Mouse (Mus musculus): ENCODE measurements around the gene Sptbn4.

The Sptbn4 gene

GRCm38 (mm10) chr7:27433794-27434193, 13.7 kb downstream of the Sptbn4 start:
- no peak for DNase-seq (ENCODE audit: low read depth, low spot score)

DNA sequence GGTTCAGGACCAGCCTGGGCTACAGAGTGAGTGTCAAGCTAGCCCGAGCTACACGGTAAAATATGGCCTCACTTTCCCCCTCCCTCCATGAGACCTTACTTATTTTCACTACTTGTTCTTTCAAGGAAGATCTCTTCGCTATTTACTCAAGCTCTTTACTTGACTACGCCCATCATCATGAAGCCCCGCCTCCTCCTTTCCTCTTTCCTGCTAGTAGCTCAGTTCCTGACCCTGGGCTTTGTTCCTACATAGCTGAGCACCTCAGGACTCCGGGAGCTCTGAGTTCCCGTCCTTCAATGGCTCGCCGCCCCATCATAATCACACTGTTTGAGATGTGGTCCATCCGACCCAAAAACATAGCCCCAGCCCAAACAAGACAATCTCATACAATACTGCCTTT, 14.1 kb downstream of the Sptbn4 start:
- DNase-seq (ENCODE audit: low read depth, low spot score): no peak

- no peak for DNase-seq (ENCODE audit: low read depth, low spot score)
Measured at GRCm38 (mm10) chr7:27429135-27429534, 18.4 kb downstream of the Sptbn4 start.

DNA sequence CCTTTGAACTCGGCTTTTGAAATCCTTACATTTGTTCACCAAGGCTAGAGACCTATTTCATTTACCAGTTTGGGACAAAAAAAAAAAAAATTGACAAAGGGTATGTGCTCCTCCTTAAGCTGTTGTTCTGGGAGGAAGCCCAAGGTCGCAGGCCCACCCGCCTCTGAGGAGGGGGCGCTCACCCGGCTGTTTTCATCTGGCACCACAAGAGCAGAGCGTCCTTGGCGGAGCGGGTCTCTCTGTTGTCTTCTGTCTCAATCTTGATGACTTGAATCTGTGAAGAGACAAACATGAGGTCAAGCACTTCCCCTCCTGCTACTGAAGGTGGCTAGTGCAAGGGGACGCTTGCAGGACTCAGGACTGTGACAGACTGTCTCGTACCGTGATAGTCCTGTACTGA, 19.5 kb downstream of the Sptbn4 start:
- no peak for DNase-seq (ENCODE audit: low read depth, low spot score)

DNA sequence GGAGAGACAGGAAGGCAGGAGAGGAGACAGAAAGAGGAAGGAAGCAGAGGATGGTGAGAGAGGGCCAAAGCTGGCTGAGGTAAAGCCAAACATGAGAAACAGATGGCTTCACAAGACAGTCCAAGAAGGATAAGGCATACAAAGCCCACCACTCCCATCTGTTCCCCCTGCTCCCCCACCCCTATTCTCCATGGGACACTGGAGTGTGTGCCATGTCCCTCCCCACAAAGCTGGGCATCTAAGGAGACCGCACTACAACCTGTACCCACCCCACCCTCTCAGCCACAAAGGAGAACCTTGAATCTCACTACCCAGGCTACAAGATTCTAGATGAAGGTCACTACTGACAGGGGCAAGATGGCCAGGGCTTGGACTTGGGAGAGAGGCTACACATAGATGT, 20.1 kb downstream of the Sptbn4 start:
- DNase-seq (ENCODE audit: low read depth, low spot score): no peak

GRCm38 (mm10) chr7:27423556-27424326, 23.7 kb downstream of the Sptbn4 start:
- DNase-seq (ENCODE audit: low read depth, low spot score): no peak

DNA sequence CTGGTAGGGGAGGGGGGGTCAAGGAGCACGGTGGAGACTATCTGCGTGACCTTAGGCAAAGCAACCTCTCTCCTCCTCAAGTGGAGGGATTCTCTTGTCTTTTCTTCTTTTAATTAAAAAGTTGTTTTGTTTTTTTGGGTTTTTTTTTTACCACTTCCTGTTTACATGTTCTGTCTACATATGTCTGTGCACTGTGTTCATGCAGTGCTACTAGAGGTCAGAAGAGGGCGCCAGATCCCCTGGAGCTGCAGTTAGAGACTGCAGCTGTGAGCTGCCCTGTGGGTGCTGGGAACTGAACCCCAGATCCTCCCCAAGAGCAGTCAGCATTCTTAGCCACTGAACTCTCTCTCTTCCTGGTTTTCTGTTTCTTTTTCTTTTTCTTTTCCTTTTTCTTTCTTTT, 28.4 kb downstream of the Sptbn4 start:
- DNase-seq (ENCODE audit: low read depth, low spot score): no peak

GRCm38 (mm10) chr7:27417151-27417550, 30.3 kb downstream of the Sptbn4 start:
- DNase-seq (ENCODE audit: low read depth, low spot score): no peak

GRCm38 (mm10) chr7:27408379-27409176, 38.9 kb downstream of the Sptbn4 start:
- DNase-seq (ENCODE audit: low read depth, low spot score): peak; percentile 78

GRCm38 (mm10) chr7:27407816-27408215, 39.7 kb downstream of the Sptbn4 start:
- peak; percentile 51 for DNase-seq (ENCODE audit: low read depth, low spot score)

- no peak for DNase-seq (ENCODE audit: low read depth, low spot score)
Measured at GRCm38 (mm10) chr7:27406481-27406880, 41.0 kb downstream of the Sptbn4 start.

GRCm38 (mm10) chr7:27404203-27404942, 43.1 kb downstream of the Sptbn4 start:
- no peak for DNase-seq (ENCODE audit: low read depth, low spot score)

DNA sequence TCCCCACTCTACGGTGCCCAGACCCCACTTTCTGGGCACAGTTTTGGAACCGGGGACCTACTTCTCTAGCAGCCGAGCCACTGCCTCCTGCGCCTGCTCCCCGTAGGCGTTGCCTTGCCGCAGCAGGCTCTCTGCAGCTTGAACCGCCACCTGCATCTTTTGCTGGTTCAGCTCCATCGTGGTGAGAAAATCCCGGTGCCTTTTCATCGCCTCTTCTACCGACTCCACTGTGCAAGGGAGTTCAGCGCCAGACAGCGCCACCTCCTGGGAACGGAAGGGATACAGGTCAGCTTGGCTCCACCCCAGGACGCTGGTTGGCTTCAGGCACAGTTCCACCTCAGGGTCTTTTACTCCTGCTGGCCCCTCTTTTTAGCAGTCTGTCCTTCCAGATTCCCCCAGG, 44.8 kb downstream of the Sptbn4 start:
- DNase-seq (ENCODE audit: low read depth, low spot score): peak; percentile 72

DNA sequence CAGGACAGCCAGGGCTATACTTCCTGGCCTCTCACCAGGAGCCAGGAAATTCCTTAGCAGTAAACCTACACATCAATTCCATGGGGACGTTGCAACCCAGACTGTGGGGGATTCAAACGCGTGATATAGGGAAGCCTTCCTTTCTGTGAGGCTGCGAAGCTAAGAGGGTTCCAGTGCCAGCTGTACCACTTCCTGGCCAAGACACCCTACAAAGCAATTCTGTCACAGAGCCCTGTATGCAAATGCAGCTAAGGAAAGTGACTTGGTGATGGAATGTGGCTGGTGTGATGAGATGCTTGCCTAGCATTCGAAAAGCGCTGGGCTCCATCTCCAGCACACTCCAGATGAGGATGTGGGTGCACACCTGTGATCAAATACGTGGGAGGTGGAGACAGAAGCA, 46.9 kb downstream of the Sptbn4 start:
- DNase-seq (ENCODE audit: low read depth, low spot score): no peak

- DNase-seq (ENCODE audit: low read depth, low spot score): peak; percentile 71
Measured at GRCm38 (mm10) chr7:27397048-27397949, 50.2 kb downstream of the Sptbn4 start.

- DNase-seq (ENCODE audit: low read depth, low spot score): no peak
Measured at GRCm38 (mm10) chr7:27396184-27397047, 51.1 kb downstream of the Sptbn4 start.

DNA sequence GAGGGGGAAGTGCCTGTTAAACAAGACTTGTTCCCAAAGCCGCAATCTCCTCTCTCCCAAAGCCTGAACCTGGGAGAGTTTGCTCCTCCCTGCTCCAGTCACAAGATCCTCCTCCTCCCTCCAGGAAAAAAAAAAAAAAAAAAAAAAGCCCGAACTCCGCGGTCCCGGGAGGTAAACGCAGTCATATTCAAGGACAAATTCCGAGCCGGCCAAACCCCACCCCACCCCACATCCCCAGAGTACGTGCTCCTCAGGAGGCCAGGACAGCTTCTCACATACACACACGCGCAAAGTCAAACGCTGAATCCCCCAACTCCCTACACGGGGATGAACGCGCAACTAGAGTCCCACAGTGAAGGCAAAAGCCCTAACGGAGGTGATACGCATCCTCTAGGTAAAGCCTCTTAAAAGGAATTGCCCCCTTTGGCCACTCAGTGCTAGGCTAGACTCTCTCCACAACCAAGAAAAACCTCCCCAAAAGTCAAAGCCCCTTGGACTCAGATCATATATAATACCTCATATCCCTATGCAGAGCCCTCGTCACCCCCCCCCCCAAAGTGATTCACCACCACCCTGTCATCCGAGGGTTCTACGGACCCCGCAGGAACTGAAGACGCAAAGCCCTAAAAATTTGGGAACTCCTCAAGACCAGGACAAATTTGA, 51.8 kb downstream of the Sptbn4 start:
- no peak for DNase-seq (ENCODE audit: low read depth, low spot score)

DNA sequence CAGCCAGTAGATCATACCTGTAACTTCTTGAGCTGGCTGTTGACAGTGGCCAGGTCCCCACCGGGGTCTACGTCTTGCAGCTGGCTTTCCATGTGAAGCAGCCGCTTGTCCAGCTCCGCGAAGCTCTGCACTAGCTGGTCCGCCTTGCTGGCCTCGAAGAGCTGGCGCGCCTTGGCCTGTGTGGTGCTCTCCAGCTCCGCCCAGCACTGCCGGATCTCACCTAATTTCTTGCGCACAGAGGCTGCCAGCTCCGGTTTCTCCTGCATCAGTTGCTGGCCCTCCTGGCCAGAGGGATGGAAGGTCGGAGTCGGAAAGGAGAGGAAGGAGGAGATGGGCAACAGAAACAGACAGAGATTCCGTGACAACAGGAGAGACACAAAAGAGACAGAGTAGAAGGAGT, 56.1 kb downstream of the Sptbn4 start:
- no peak for DNase-seq (ENCODE audit: low read depth, low spot score)

GRCm38 (mm10) chr7:27389213-27389612, 58.3 kb downstream of the Sptbn4 start:
- no peak for DNase-seq (ENCODE audit: low read depth, low spot score)

- no peak for DNase-seq (ENCODE audit: low read depth, low spot score)
Measured at GRCm38 (mm10) chr7:27384731-27385130, 62.8 kb downstream of the Sptbn4 start.

All from forelimb bud, embryonic 11.5 days (tissue).